Mouse (Mus musculus): ENCODE measurements around the gene Olfr635.
"Not testable (repeated sequence)": the region's sequence is repeated elsewhere in the genome, so short reads cannot be mapped to it uniquely, and the experiment has no call there.

Gene Olfr635

GRCm38 (mm10) chr7:103970852-103971251 is at the start of gene Olfr635:
Gene Olfr635 (plus strand): TSS chr7:103971152.
- no peak for DNase-seq (ENCODE audit: low read depth, low spot score)

DNA sequence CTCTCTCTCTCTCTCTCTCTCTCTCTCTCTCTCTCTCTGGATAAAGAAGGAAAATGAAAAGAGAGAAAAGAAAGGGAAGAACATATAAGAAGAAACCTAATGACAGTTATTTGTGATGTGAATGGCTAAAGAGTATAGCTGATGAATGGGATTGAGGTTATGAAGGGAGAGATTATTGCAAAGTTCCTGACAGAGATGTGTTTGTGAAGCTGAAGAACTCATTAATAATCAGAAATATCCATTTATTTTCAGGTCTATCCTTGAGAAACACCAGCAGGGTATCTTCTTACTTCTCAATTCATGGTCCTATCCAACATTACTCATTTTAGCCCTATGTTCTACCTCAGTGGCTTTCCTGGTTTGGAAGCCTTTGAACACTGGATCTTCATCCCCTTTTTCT is 42.4 kb upstream of the Olfr635 start, which contains the start of gene Olfr631:
Gene Olfr631, plus strand, starts transcription at position 301 of the 400 bp plus-strand sequence.
- no peak for DNase-seq (ENCODE audit: low read depth, low spot score)

DNA sequence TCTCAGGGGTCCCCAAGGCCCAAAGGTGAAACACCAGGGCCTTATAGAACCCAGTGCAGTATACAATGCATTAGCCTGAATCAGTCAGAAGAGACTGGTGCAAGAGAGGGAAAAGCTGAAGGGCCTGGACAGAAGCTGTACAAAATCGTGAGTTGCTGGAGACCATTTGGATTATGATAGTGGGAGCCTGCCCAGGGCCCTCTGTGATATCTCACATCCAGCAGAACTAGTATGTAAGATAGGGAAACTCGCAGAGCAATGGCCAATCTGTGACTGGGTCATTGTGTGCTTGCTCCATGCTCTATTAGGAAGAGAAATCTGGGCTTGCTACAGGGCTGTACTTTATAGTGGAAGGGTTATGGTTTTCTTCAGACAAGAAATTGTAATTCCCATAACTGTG is 36.7 kb upstream of the Olfr635 start, which contains the start of gene Olfr632:
Gene Olfr632, plus strand, starts transcription at position 84 of the 400 bp plus-strand sequence.
- DNase-seq (ENCODE audit: low read depth, low spot score), result no peak

- peak; percentile 1 for DNase-seq (ENCODE audit: low read depth, low spot score)
Observed at GRCm38 (mm10) chr7:103942730-103943129, 28.2 kb upstream of the Olfr635 start.

- no peak for DNase-seq (ENCODE audit: low read depth, low spot score)
Observed at GRCm38 (mm10) chr7:103944137-103944536, 26.8 kb upstream of the Olfr635 start, which contains the start of gene Olfr633. Gene Olfr633 (plus strand): TSS chr7:103944437.

DNA sequence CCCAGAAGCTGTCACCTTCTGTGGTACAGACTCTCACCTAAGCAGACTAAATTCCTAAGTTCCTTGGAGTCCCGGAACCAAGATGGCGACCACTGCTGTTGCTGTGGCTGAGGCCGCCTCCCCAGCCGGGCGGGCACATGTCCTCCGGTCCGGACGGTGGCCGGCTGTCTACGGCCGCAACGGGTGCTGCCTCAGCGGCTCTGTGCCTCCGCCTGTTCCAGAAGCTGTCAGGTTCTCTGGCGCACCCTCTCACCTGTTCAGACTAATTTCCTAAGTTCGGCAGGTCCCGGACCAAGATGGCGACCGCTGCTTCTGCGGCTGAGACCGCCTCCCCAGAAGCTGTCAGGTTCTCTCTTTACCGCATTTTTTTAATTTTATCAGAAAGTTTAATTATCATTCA is 4.1 kb upstream of the Olfr635 start:
- DNase-seq (ENCODE audit: low read depth, low spot score), result not testable (repeated sequence)

DNA sequence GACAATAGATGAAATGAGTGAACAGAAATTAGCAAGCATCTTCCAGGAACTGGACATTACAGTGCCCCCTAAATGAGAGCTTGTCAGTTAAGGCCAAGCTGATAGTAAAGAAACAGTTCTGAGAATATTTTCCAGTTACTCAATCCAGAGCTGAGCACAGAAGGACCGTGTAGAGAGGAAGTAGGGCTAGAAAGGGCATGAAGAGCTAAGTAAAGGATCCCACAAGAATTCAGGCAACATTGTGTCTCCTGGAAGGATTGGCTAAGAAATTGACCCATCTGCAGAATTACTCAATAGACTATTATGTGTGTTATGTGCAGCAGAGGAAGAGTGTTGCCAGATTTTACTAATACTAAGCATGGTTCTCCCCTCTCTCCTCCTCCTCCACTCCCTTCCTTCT is 830 bp downstream of the Olfr635 start:
- DNase-seq (ENCODE audit: low read depth, low spot score), result no peak

DNA sequence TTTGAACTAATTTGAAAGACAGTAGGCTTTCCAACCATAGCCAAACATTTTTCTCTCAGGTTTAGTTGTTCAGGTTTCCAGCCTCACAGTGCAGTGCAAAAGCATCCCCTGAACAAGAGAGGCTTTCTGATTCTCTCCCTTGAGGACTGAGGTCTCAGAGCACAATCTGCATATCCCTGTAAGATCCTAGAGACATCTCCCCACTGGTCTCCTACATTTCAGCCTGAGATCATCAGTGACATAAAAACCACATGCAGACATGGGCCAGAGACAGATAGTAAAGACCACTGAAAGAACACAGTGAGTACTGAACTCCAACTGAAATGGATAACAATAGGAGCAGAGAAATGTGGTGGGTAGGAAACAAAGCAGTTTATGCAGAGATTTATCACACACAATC is 27.5 kb downstream of the Olfr635 start, which contains the start of gene Olfr638:
Gene Olfr638, plus strand, starts transcription at position 301 of the 400 bp plus-strand sequence.
- DNase-seq (ENCODE audit: low read depth, low spot score), result no peak

GRCm38 (mm10) chr7:103999124-103999523 is 28.2 kb downstream of the Olfr635 start:
- DNase-seq (ENCODE audit: low read depth, low spot score), result no peak

DNA sequence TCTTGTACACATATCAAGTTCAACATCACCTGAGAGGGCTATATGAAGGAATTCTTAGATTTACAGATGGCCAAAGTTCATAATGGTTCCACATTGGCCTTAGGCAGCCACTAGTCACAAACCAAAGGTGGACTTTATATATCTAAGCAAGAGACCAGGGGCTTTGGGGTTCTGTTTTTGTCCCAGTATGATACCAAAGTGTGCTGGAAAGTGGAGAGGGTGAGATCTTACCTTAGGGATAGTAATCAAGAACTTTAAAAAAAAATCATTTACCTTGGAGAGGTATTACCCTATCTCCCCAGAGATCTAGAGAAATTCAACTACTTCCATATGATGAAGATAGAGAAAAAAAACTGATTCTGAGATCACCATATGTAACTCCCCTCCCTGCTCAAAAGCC is 46.3 kb downstream of the Olfr635 start, which contains the start of gene Olfr639:
Gene Olfr639, minus strand, starts transcription at position 101 of the 400 bp plus-strand sequence.
- DNase-seq (ENCODE audit: low read depth, low spot score), result no peak

GRCm38 (mm10) chr7:104018953-104019352 is 48.0 kb downstream of the Olfr635 start:
- DNase-seq (ENCODE audit: low read depth, low spot score), result no peak

- DNase-seq (ENCODE audit: low read depth, low spot score), result no peak
Observed at GRCm38 (mm10) chr7:104021651-104022050, 50.7 kb downstream of the Olfr635 start.

GRCm38 (mm10) chr7:104025473-104025872 is 54.5 kb downstream of the Olfr635 start, which contains the start of gene Olfr640:
Gene Olfr640 (minus strand): TSS chr7:104025573.
- no peak for DNase-seq (ENCODE audit: low read depth, low spot score)

GRCm38 (mm10) chr7:104026978-104027377 is 56.0 kb downstream of the Olfr635 start:
- DNase-seq (ENCODE audit: low read depth, low spot score), result no peak

DNA sequence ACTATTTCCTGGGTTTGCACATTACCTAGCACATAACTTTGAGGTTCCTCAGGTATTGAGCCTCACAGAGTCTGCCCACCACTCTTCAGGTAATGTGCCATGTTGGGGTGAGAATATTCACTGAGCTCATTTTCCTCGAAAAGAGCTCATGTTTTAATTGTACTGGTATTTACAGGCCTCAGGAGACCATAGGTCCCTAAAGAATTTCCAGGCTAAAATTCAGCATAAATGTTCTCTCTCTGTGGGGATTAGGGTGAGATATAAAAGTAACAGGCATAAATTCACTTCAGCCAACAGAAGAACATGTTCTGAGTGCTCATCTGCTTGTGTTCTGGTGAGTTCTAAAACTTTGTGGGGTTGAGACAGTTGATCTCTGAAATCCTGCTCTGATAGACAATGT is 64.2 kb downstream of the Olfr635 start, which contains the start of gene Olfr641:
Gene Olfr641, plus strand, starts transcription at position 301 of the 400 bp plus-strand sequence.
- DNase-seq (ENCODE audit: low read depth, low spot score), result no peak
